ENCODE assay signal across 10 mouse cellular contexts in genomic region chr13:69538327-69538726, GRCm38 (mm10). TPM values are rescaled to one million over a fixed set of nuclear protein-coding genes. Genes with fewer than 3 reads are reported as not detected.
DNase-seq lines count a peak whose midpoint lies in the region; ATAC-seq and TF ChIP-seq lines count a peak whose summit lies in the region.
"Had no signal": no experiment of that assay in that cellular context is flagged by ENCODE, and none has a peak within 500 bp of the region (broad histone marks: within the 10 kb centered on the region; RNA-seq: fewer than 3 reads in every experiment).

No protein-coding gene starts in this region.

- no peak overlapping the region for H3K4me3 ChIP-seq in kidney, embryonic 14.5 days (ENCODE audit: low read length)
- no peak overlapping the region for H3K4me3 ChIP-seq in liver, embryonic 12.5 days
- H3K4me3 ChIP-seq in cerebellum, adult 2 months (replicated peaks; ENCODE audit: insufficient read depth, low read depth, low read length): no peak overlapping the region
- H3K4me3 ChIP-seq: midbrain, embryonic 15.5 days had no signal

- DNase-seq in adrenal gland, adult 2 months: peak; percentile 84
- no peak for DNase-seq in adrenal gland, adult 18-20 months (ENCODE audit: low spot score in 2 of 2)
- peak; percentile 32 for DNase-seq in kidney, postnatal 10 days
- DNase-seq in embryo, embryonic 11 days: peak; percentile 54
- no peak for DNase-seq in cerebellum, adult 2 months

- TF ChIP-seq POLR2A in cerebellum, adult 2 months (IDR thresholded peaks at IDR 0.05; ENCODE audit: borderline replicate concordance, insufficient read depth, low read length): no peak

- ATAC-seq in kidney, embryonic 14.5 days (ENCODE audit: low FRiP score, low TSS enrichment): no peak
- ATAC-seq in liver, embryonic 12.5 days: no peak
- ATAC-seq in CD4-positive, CD25-positive, alpha-beta regulatory T cell, adult 4 months: no peak
- ATAC-seq: midbrain, embryonic 15.5 days had no signal

- no peak for TF ChIP-seq CTCF in cerebellum, adult 2 months (IDR thresholded peaks at IDR 0.05; ENCODE audit: borderline replicate concordance, insufficient read depth, low read depth, low read length)

- no peaks in the 10 kb centered on the region for H3K27me3 ChIP-seq in kidney, embryonic 14.5 days (ENCODE audit: control insufficient read depth, insufficient read depth, low read length)
- H3K27me3 ChIP-seq in liver, embryonic 12.5 days (replicated peaks): 0 out of 2 replicates have a peak, but pooled peaks cover 4% of the 10 kb centered on the region
- no peaks in the 10 kb centered on the region for H3K27me3 ChIP-seq in cerebellum, adult 2 months (ENCODE audit: control insufficient read depth, insufficient read depth, low read length)
- H3K27me3 ChIP-seq: midbrain, embryonic 15.5 days had no signal

- no peak overlapping the region for H3K9ac ChIP-seq in kidney, embryonic 14.5 days (ENCODE audit: low read depth, low read length)
- peak overlapping the region; percentile 17; the same call in 1 of the 2 replicates for H3K9ac ChIP-seq in liver, embryonic 12.5 days
- H3K9ac ChIP-seq: midbrain, embryonic 15.5 days had no signal

- H3K27ac ChIP-seq in kidney, embryonic 14.5 days (ENCODE audit: low read depth, low read length): no peak overlapping the region
- H3K27ac ChIP-seq in liver, embryonic 12.5 days: no peak overlapping the region
- H3K27ac ChIP-seq in cerebellum, adult 2 months (ENCODE audit: insufficient read depth, low read length): no peak overlapping the region
- H3K27ac ChIP-seq: kidney, postnatal 0 days; midbrain, embryonic 15.5 days had no signal

- WGBS in kidney, embryonic 14.5 days: 31% methylated on average over 4 of the region's 4 CpGs
- WGBS in liver, embryonic 12.5 days (ENCODE audit: insufficient replicate concordance): 21% methylated on average over 4 of the region's 4 CpGs
- WGBS in cerebellum, adult 2 months: 51% methylated on average over 4 of the region's 4 CpGs

- no peaks in the 10 kb centered on the region for H3K9me3 ChIP-seq in kidney, embryonic 14.5 days (ENCODE audit: control insufficient read depth, low read length)
- no peaks in the 10 kb centered on the region for H3K9me3 ChIP-seq in liver, embryonic 12.5 days (replicated peaks)
- H3K9me3 ChIP-seq: midbrain, embryonic 15.5 days had no signal

- H3K4me1 ChIP-seq in kidney, embryonic 14.5 days (ENCODE audit: control insufficient read depth, insufficient read depth, low read length): peaks cover 21% of the 10 kb centered on the region
- peaks cover 28% of the 10 kb centered on the region for H3K4me1 ChIP-seq in liver, embryonic 12.5 days
- H3K4me1 ChIP-seq in cerebellum, adult 2 months (ENCODE audit: control insufficient read depth, insufficient read depth, low read length): peaks cover 9% of the 10 kb centered on the region; the same call in 1 of the 2 replicates

- no peaks in the 10 kb centered on the region for H3K36me3 ChIP-seq in kidney, embryonic 14.5 days (ENCODE audit: control insufficient read depth, insufficient read depth, low read length)
- no peaks in the 10 kb centered on the region for H3K36me3 ChIP-seq in liver, embryonic 12.5 days
- H3K36me3 ChIP-seq: midbrain, embryonic 15.5 days had no signal

- H3K4me2 ChIP-seq in kidney, embryonic 14.5 days (replicated peaks; ENCODE audit: low read depth, low read length): no peak overlapping the region
- peak overlapping the region; percentile 24; the same call in 1 of the 2 replicates for H3K4me2 ChIP-seq in liver, embryonic 12.5 days
- H3K4me2 ChIP-seq: midbrain, embryonic 15.5 days had no signal

RNA-seq across cellular contexts. Expression of gene Tent4a, which starts 3.9 kb away (rescaled TPM):
- 10 to 100 TPM; 18.8 to 18.9 TPM for total RNA-seq in adrenal gland, adult 2 months (2021)
- 22.7 and 24.0 TPM in 2 replicates for polyA plus RNA-seq in adrenal gland, adult 2 months (2012; rRNA removed)
- 10 to 100 TPM; 17.5 to 20.9 TPM for total RNA-seq in adrenal gland, adult 18-20 months (2021)
- polyA plus RNA-seq in kidney, embryonic 14.5 days (2014; fragmentation: Nextera tagmentation; extraction: Ambion mirVana): 8.3 and 8.6 TPM in 2 replicates
- 2.9 and 3.0 TPM in 2 replicates for polyA plus RNA-seq in liver, embryonic 12.5 days (2016; fragmentation: Nextera tagmentation; extraction: Ambion mirVana)
- polyA plus RNA-seq in CD4-positive, CD25-positive, alpha-beta regulatory T cell, adult 4 months (2017; shearing (Covaris generic)): 1 to 10 TPM; 4.4 to 5.6 TPM
- 26.2 and 27.4 TPM in 2 replicates for polyA plus RNA-seq in cerebellum, adult 2 months (2012; rRNA removed)

RNA-seq across cellular contexts. Expression of gene Nsun2, which starts 4.8 kb away (rescaled TPM):
- total RNA-seq in adrenal gland, adult 2 months (2021): 100 to 1,000 TPM in 1 of 2 experiments, 10 to 100 TPM in 1; 92.2 to 113 TPM
- polyA plus RNA-seq in adrenal gland, adult 2 months (2012; rRNA removed): 22.7 and 31.0 TPM in 2 replicates
- 10 to 100 TPM; 77.3 to 85.7 TPM for total RNA-seq in adrenal gland, adult 18-20 months (2021)
- 88.5 and 142 TPM in 2 replicates for polyA plus RNA-seq in kidney, embryonic 14.5 days (2014; fragmentation: Nextera tagmentation; extraction: Ambion mirVana)
- 184 and 189 TPM in 2 replicates for polyA plus RNA-seq in liver, embryonic 12.5 days (2016; fragmentation: Nextera tagmentation; extraction: Ambion mirVana)
- polyA plus RNA-seq in CD4-positive, CD25-positive, alpha-beta regulatory T cell, adult 4 months (2017; shearing (Covaris generic)): 10 to 100 TPM; 26.3 to 30.7 TPM
- polyA plus RNA-seq in cerebellum, adult 2 months (2012; rRNA removed): 67.1 and 68.8 TPM in 2 replicates

Comparison
In these comparisons a context has a peak if more than half of its experiments do, and no peak if none do; other contexts are left out.
1. DNase-seq: peak in adrenal gland, adult 2 months (single experiment), kidney, postnatal 10 days (single experiment) and embryo, embryonic 11 days (single experiment); none in adrenal gland, adult 18-20 months (0 of 2) and cerebellum, adult 2 months (0 of 2).